Mouse (Mus musculus) liver, embryonic 16.5 days (tissue): ENCODE results near the gene Nup210. TPM values are rescaled to one million over a fixed set of nuclear protein-coding genes. Genes with fewer than 3 reads are reported as not detected.

ENCODE experiments used
- ATAC-seq: fragments of 200-750 bp; cut with Nextera tagmentation; 2 replicates; pipeline ENCODE4 v1.8.0; 2017; ENCODE audit warnings: low read depth, mild to moderate bottlenecking, moderate number of reproducible peaks, moderate library complexity
- H3K27ac ChIP-seq: fragments of 300-500 bp; sonication (generic); 2 replicates; pipeline ENCODE4 v1.5.1; 2014; ENCODE audit warnings: mild to moderate bottlenecking, low read length
- H3K27me3 ChIP-seq: fragments of 300-500 bp; sonication (generic); 2 replicates; pipeline ENCODE4 v1.6.1; 2014; ENCODE audit warnings: low read depth, low read length, mixed read lengths; ENCODE audit not compliant: control insufficient read depth, insufficient read depth
- H3K36me3 ChIP-seq: fragments of 300-500 bp; sonication (generic); 2 replicates; pipeline ENCODE4 v1.6.1; 2014; ENCODE audit warnings: mild to moderate bottlenecking; ENCODE audit not compliant: control insufficient read depth, insufficient read depth
- H3K4me1 ChIP-seq: fragments of 300-500 bp; sonication (generic); 2 replicates; pipeline ENCODE4 v1.6.1; 2014; ENCODE audit warnings: low read depth, low read length, mixed read lengths; ENCODE audit not compliant: control insufficient read depth
- H3K4me2 ChIP-seq: fragments of 300-500 bp; sonication (generic); 2 replicates; pipeline ENCODE4 v1.6.1; 2014; ENCODE audit warnings: low read depth, low read length, mixed read lengths
- H3K4me3 ChIP-seq: fragments of 300-500 bp; sonication (generic); 2 replicates; pipeline ENCODE4 v1.5.1; 2014; ENCODE audit warnings: low read depth, mild to moderate bottlenecking, low read length
- H3K9ac ChIP-seq: fragments of 300-500 bp; sonication (generic); 2 replicates; pipeline ENCODE4 v1.6.1; 2014; ENCODE audit warnings: low read depth, low read length
- H3K9me3 ChIP-seq: fragments of 300-500 bp; sonication (generic); replicated peaks from 2 replicates; pipeline ENCODE4 v1.6.1; 2016; ENCODE audit warnings: low read length; ENCODE audit not compliant: control insufficient read depth
- WGBS: fragments of 180-500 bp; shearing (Covaris S2); extraction: QIAGEN DNeasy Blood & Tissue Kit; methylation state at CpG from one replicate; pipeline ENCODE4 v1.1.7; 2014; ENCODE audit not compliant: insufficient replicate concordance; 5-methylcytosine and 5-hydroxymethylcytosine counted together
- polyA plus RNA-seq: library from polyadenylated mRNA; unstranded; fragments of >200 nt; fragmentation: Nextera tagmentation; extraction: Ambion mirVana; gene quantifications from 2 replicates; pipeline ENCODE4 v1.2.1, GENCODE M21; 2015

Gene Nup210
- polyA plus RNA-seq, 1 experiment from 2014 or later = 33.2 TPM

DNA sequence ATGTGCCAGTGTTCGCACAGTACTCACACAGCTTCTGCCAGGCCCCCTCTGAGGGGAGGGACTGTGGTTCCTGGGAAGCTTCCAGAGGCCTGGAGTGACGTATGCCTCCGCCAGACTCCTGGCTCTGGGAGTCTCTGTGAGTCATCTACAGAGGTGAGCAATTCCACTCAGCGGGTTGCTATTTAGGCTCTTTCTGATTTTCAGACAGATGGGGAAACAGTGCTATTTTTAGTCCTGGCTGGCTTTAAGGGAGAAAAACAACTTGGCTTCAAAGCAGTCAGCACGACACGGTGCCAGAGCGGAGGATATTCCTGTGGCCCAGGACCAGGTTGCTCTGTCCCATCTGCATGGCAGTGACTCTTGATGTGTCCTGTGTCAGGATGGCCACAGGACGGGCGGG is 40.4 kb downstream of the Nup210 start:
- H3K27me3 ChIP-seq = no peaks in the 10 kb centered on the region
- H3K4me2 ChIP-seq = no peak overlapping the region
- no peak overlapping the region for H3K27ac ChIP-seq
- 91% methylated on average over 9 of the region's 9 CpGs for WGBS
- H3K4me1 ChIP-seq = no peaks in the 10 kb centered on the region
- peaks cover 66% of the 10 kb centered on the region for H3K36me3 ChIP-seq
- ATAC-seq = no peak
- H3K9ac ChIP-seq = no peak overlapping the region
- no peaks in the 10 kb centered on the region for H3K9me3 ChIP-seq
- H3K4me3 ChIP-seq = no peak overlapping the region

DNA sequence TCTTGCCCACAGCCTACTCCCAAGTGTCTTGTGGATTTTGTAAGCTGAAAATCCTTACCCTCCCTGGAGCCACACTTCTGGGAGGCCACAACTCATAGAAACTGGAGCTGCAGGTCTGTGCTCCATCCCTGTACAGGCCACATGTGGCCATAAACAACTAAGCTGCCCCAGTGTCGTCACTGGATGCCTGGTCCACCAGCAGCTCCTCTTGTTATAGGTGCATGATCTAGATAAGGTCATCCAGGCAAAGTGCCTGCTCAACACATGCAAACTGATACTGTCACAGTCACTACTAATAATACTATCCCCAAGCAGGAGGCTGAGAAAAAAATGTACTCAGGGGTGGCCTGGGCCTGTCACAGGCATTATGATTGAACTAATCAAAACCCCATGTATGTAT is 48.1 kb downstream of the Nup210 start:
- Histone ChIP-seq H3K27ac (no peak overlapping the region), H3K4me1 (no peaks in the 10 kb centered on the region), H3K36me3 (peaks cover 49% of the 10 kb centered on the region), H3K4me3 (no peak overlapping the region), H3K27me3 (no peaks in the 10 kb centered on the region), H3K4me2 (no peak overlapping the region), H3K9ac (no peak overlapping the region), H3K9me3 (no peaks in the 10 kb centered on the region)
- ATAC-seq = no peak
- WGBS = 70% methylated on average over 1 of the region's 1 CpGs

DNA sequence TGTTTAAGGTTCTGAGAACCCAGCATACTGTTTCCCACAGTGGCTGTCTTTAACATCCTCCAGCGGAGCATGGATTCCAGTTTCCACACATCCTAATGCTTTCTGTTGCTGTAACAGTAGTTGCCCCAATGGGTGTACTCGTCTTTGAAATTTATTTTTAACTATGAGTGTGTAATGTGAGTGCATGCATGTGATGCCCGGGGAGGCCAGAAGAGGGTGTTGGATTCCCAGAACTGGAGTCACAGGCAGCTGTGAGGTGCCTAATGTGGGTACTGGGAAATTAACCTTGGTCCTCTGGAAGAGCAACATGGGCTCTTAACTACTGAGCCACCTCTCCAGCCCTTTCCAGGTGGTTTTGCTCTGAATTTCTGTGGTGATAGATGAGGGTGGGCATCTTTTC is 49.6 kb downstream of the Nup210 start:
- 82% methylated on average over 3 of the region's 3 CpGs for WGBS
- no peak overlapping the region for H3K27ac ChIP-seq
- H3K36me3 ChIP-seq = peaks cover 45% of the 10 kb centered on the region
- H3K4me2 ChIP-seq = no peak overlapping the region
- H3K27me3 ChIP-seq = no peaks in the 10 kb centered on the region
- no peak overlapping the region for H3K9ac ChIP-seq
- no peak overlapping the region for H3K4me3 ChIP-seq
- H3K9me3 ChIP-seq = no peaks in the 10 kb centered on the region
- no peak for ATAC-seq
- H3K4me1 ChIP-seq = no peaks in the 10 kb centered on the region

GRCm38 (mm10) chr6:91061296-91061695 is 55.3 kb downstream of the Nup210 start:
- WGBS = 55% methylated on average over 2 of the region's 2 CpGs
- H3K36me3 ChIP-seq = peaks cover 45% of the 10 kb centered on the region

DNA sequence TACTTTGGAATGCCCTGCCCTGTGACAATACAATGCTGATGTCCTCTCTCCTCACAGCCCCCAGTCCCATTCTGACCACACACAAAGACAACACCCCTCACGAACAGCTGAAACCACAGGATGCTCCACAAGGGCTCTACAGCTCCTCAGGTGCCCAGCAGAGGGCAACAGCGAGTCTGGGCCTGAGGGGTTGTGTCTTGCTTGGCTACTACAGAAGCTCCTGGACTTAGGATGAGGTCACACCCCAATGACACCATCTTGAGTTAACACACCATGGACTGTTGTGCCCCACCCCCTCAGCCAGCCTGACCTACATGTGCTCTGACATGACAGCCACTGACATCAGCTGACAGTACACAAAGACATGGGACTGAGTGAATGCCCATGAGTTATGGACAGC is 56.9 kb downstream of the Nup210 start:
- 0 out of 2 replicates have a peak, but pooled peaks have one; percentile 16 for ATAC-seq
- H3K27me3 ChIP-seq = no peaks in the 10 kb centered on the region
- H3K27ac ChIP-seq = no peak overlapping the region
- no peak overlapping the region for H3K9ac ChIP-seq
- WGBS = 61% methylated on average over 2 of the region's 2 CpGs
- no peaks in the 10 kb centered on the region for H3K9me3 ChIP-seq
- peaks cover 52% of the 10 kb centered on the region for H3K36me3 ChIP-seq
- no peak overlapping the region for H3K4me3 ChIP-seq
- H3K4me1 ChIP-seq = no peaks in the 10 kb centered on the region
- no peak overlapping the region for H3K4me2 ChIP-seq

More at GRCm38 (mm10) chr6:91061296-91061695, 55.3 kb downstream of the Nup210 start:
- H3K9ac ChIP-seq = no peak overlapping the region
- no peak for ATAC-seq
- H3K4me2 ChIP-seq = no peak overlapping the region
- H3K27me3 ChIP-seq = no peaks in the 10 kb centered on the region
- no peaks in the 10 kb centered on the region for H3K9me3 ChIP-seq
- H3K4me3 ChIP-seq = no peak overlapping the region
- no peaks in the 10 kb centered on the region for H3K4me1 ChIP-seq
- H3K27ac ChIP-seq = no peak overlapping the region

DNA sequence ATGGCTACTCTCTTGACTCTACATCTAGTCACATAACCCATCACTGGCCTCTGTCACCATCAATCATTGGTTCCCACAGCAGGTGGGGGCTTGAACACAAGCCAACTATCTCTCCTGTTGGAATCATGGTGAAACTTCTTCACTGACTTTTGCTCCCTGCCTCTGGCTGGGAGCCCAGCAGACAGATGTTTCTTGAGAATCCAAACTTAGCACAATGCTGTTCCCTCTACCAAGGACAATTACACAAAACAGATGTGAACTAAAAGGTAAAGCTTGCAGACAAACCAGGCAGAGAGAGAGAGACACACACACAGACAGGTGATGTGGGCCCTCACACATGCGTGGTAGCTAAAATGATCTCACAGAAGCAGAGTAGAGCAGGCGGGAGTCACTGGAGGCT is 58.6 kb downstream of the Nup210 start:
- H3K27me3 ChIP-seq = no peaks in the 10 kb centered on the region
- H3K4me3 ChIP-seq = no peak overlapping the region
- peaks cover 62% of the 10 kb centered on the region for H3K36me3 ChIP-seq
- H3K9ac ChIP-seq = no peak overlapping the region
- no peak for ATAC-seq
- no peak overlapping the region for H3K27ac ChIP-seq
- 66% methylated on average over 2 of the region's 2 CpGs for WGBS
- no peaks in the 10 kb centered on the region for H3K4me1 ChIP-seq
- H3K9me3 ChIP-seq = no peaks in the 10 kb centered on the region
- H3K4me2 ChIP-seq = no peak overlapping the region

- ATAC-seq = no peak
- H3K9ac ChIP-seq = no peak overlapping the region
- H3K36me3 ChIP-seq = peaks cover 55% of the 10 kb centered on the region
- no peaks in the 10 kb centered on the region for H3K27me3 ChIP-seq
- no peaks in the 10 kb centered on the region for H3K4me1 ChIP-seq
- no peak overlapping the region for H3K4me3 ChIP-seq
- no peaks in the 10 kb centered on the region for H3K9me3 ChIP-seq
- H3K27ac ChIP-seq = no peak overlapping the region
- H3K4me2 ChIP-seq = no peak overlapping the region
These were observed 60.3 kb downstream of the Nup210 start for GRCm38 (mm10) chr6:91056348-91056747.

DNA sequence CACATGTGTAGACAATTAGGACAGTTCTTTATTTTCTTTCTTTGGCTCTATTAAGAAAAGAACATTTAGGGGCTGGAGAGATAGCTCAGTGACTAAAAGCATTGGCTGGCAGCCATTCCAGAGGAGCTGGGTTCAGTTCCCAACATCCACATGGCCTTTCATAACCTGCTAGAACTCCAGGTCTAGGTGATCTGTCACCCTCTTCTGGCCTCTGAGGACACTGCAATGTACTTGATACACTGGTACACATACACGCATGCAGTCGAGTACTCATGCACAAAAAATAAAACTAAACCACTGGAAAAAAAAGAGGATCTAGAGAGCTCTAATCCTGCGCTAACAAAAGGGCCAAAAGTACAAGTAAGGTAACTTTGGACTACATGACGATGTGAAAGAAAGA is 64.1 kb downstream of the Nup210 start:
- 91% methylated on average over 4 of the region's 4 CpGs for WGBS
- no peak overlapping the region for H3K27ac ChIP-seq
- no peak overlapping the region for H3K9ac ChIP-seq
- ATAC-seq = no peak
- H3K4me1 ChIP-seq = no peaks in the 10 kb centered on the region
- H3K9me3 ChIP-seq = no peaks in the 10 kb centered on the region
- no peak overlapping the region for H3K4me2 ChIP-seq
- peaks cover 33% of the 10 kb centered on the region for H3K36me3 ChIP-seq
- no peak overlapping the region for H3K4me3 ChIP-seq
- no peaks in the 10 kb centered on the region for H3K27me3 ChIP-seq

- H3K4me3 ChIP-seq = no peak overlapping the region
- H3K4me2 ChIP-seq = no peak overlapping the region
- peaks cover 23% of the 10 kb centered on the region for H3K36me3 ChIP-seq
- 63% methylated on average over 7 of the region's 7 CpGs for WGBS
- no peaks in the 10 kb centered on the region for H3K27me3 ChIP-seq
- ATAC-seq = no peak
- H3K27ac ChIP-seq = no peak overlapping the region
- H3K9ac ChIP-seq = no peak overlapping the region
- H3K9me3 ChIP-seq = no peaks in the 10 kb centered on the region
- H3K4me1 ChIP-seq = no peaks in the 10 kb centered on the region
These were observed 68.6 kb downstream of the Nup210 start for GRCm38 (mm10) chr6:91048019-91048418.

- Histone ChIP-seq H3K27ac (no peak overlapping the region), H3K4me1 (no peaks in the 10 kb centered on the region), H3K9ac (no peak overlapping the region), H3K4me3 (no peak overlapping the region), H3K27me3 (no peaks in the 10 kb centered on the region), H3K36me3 (peaks cover 24% of the 10 kb centered on the region), H3K4me2 (no peak overlapping the region), H3K9me3 (no peaks in the 10 kb centered on the region)
- 88% methylated on average over 5 of the region's 5 CpGs for WGBS
- ATAC-seq = no peak
These were observed 69.2 kb downstream of the Nup210 start for GRCm38 (mm10) chr6:91047434-91047833.
